Mouse (Mus musculus) regulatory T cell (primary cell): ENCODE data around the gene Naa30.

Source experiments
- in situ Hi-C: fragments of 300-600 bp; cut with MboI, MseI; formaldehyde crosslinking; loops from one replicate; pipeline ENCODE4 v1.15.1; 2025; ENCODE audit warnings: high pct_unique_total_duplicates

The Naa30 gene

DNA sequence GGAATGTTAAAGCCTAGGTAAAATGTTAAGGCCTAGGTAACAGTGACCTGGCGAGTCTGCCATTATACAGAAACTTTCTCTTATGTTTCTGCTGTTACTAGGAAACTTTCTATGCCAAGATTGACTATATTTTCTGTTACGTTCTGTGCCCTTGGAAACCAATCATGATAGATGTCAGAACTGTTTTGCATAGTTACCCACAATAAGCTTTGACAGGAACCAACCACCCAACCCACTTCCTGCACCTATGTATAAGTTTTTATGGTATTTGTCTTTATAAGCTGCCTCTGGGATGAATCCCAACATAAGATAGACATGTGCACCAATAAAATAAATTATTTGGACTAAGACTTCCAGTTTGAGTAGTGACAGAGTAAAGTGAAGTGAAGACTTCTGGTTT is 49.7 kb downstream of the Naa30 start:
- in situ Hi-C loops, result no loop called here

DNA sequence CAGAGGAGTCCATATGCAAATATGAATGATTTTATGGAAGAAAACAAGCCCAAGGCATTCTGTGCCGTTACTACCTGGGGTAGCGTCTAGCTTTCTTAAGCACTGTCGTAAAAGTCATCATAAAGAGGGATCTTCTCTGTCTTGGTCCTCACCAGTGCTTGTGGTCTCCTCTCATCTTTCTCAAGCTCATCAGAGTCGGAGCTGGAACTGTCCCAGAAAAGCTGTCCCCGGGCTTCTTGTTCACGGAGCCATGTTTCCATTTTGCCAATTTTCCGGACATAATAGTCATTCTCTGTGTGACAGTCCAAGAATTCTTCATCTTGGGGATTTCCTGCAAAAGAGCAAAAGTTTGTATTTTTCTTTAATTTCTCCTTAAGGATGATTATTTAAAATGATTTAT is 54.4 kb downstream of the Naa30 start:
- in situ Hi-C loops, result no loop called here

DNA sequence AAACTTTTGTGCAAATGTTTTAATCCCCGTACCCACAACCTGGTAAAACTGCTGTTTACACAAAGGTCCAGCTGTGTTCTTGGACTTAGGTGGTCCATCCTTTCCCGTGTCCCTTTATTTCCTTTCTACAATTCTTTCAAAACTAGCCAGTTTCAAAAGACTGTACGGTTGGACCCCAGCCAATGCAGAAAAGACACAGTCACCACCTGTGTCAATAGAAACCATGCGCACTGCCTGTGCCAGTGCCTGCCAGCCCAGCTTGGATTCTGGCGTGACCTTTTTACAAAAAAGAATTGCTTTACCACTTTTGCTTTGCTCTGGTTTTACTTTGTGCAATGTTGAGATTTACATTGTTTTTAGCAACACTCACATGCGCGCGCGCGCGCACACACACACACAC is 55.0 kb downstream of the Naa30 start:
- in situ Hi-C loops, result no loop called here

DNA sequence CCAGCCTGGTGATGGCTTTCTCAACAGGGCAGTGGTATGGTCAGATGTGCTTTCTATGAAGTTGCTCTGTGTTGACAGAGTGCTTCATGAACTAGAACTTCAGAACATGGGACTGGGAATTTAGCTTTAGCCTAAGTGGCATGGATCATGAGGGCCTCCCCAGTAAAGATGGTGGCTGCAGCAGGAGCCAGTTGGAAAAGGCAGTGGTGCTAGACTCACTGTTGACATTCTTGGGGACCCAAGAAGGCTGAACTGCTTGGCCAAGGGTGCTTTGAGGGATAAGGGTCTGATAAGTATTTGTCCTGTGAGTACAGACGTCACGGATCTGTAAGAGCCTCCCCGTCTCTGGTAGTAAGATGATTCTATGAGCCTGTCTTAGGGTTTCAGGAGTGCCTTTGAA is 59.8 kb downstream of the Naa30 start:
- in situ Hi-C loops, result loop anchor here (5.0 kb wide), 1 partner anchor 45 kb away; no protein-coding TSS in a partner anchor

DNA sequence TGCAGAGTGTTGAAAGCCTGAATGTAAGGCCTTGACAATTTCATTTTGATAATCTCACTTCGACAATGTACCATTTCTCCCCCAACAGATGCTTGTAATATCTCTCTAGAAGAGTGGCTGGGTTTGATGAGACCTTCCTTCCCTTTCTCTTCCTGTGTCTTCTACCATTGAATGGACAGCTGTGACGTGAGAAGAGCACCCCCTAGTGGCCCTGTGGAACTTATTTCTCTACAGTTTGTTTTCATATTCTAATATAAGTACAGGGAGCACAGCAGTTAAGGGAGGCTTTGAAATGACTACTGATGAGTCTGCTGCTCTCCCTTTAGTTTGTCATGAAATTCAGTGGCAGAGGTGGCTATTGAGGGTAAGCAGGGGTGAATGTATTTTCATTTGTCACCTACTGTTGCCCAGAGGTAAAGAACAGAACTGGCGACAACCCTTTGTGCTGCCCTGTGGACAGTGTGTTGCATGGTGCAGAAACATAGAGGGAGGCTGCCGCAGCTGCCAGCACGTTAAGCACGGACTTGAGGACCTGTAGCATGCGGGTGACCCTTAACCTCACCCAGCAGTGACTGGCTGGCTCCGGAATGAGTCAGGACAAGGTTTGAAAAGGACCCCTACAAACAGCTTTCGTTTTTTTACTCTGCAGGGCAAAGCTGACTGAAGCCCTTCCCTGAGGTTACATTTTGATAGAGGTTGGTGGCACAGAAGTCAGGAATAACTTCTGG is 62.9 kb downstream of the Naa30 start:
- in situ Hi-C loops, result loop anchor here (5.0 kb wide), 1 partner anchor 48 kb away; no protein-coding TSS in a partner anchor

DNA sequence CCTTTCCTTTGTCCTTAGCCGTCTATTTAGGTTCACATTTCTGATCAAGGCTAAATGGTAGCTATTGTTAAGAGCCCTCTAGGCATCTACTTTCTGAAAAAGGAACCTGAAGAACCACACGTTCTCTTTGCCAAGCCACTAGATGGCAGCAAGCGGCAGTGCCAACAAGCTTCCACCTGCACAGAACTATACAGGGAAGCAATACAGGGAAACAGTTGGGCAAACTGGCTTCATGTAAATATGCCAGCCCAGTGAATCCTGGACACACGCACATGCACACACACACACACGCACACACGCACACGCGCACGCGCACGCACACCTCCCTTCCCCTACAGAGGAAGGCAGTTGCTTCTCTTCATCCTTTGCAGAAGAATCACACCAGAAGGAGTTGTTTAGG is 66.2 kb downstream of the Naa30 start:
- in situ Hi-C loops, result no loop called here
